Mouse (Mus musculus): ENCODE measurements around the gene Slc16a10.
"Not testable (repeated sequence)": the region's sequence is repeated elsewhere in the genome, so short reads cannot be mapped to it uniquely, and the experiment has no call there.

Slc16a10 gene

GRCm38 (mm10) chr10:40028091-40028490, 114.0 kb downstream of the Slc16a10 start:
- DNase-seq (ENCODE audit: low read depth, low spot score), result no peak

- DNase-seq (ENCODE audit: low read depth, low spot score), result no peak
Measured at GRCm38 (mm10) chr10:40026546-40026945, 115.5 kb downstream of the Slc16a10 start.

- DNase-seq (ENCODE audit: low read depth, low spot score), result no peak
Measured at GRCm38 (mm10) chr10:40025560-40025959, 116.5 kb downstream of the Slc16a10 start.

- DNase-seq (ENCODE audit: low read depth, low spot score), result peak; percentile 40
Measured at GRCm38 (mm10) chr10:40024554-40025428, 117.3 kb downstream of the Slc16a10 start, which contains the start of gene Mfsd4b1. TSS of gene Mfsd4b1 (minus strand) at chr10:40025268.

GRCm38 (mm10) chr10:40020401-40020800, 121.7 kb downstream of the Slc16a10 start:
- DNase-seq (ENCODE audit: low read depth, low spot score), result no peak

GRCm38 (mm10) chr10:40019492-40019891, 122.6 kb downstream of the Slc16a10 start:
- DNase-seq (ENCODE audit: low read depth, low spot score), result no peak

- no peak for DNase-seq (ENCODE audit: low read depth, low spot score)
Measured at GRCm38 (mm10) chr10:40018261-40018860, 123.7 kb downstream of the Slc16a10 start.

GRCm38 (mm10) chr10:40009591-40009990, 132.5 kb downstream of the Slc16a10 start:
- no peak for DNase-seq (ENCODE audit: low read depth, low spot score)

GRCm38 (mm10) chr10:40008847-40009246, 133.2 kb downstream of the Slc16a10 start:
- not testable (repeated sequence) for DNase-seq (ENCODE audit: low read depth, low spot score)

- no peak for DNase-seq (ENCODE audit: low read depth, low spot score)
Measured at GRCm38 (mm10) chr10:40007953-40008352, 134.1 kb downstream of the Slc16a10 start.

GRCm38 (mm10) chr10:40006963-40007362, 135.1 kb downstream of the Slc16a10 start:
- DNase-seq (ENCODE audit: low read depth, low spot score), result no peak

GRCm38 (mm10) chr10:40000746-40001145, 141.3 kb downstream of the Slc16a10 start:
- DNase-seq (ENCODE audit: low read depth, low spot score), result no peak

GRCm38 (mm10) chr10:39991155-39991554, 150.9 kb downstream of the Slc16a10 start:
- DNase-seq (ENCODE audit: low read depth, low spot score), result no peak

GRCm38 (mm10) chr10:39986466-39986865, 155.6 kb downstream of the Slc16a10 start, which contains the start of gene Mfsd4b5:
TSS of gene Mfsd4b5 (minus strand) at chr10:39986646.
- DNase-seq (ENCODE audit: low read depth, low spot score), result no peak
